Mouse (Mus musculus): ENCODE measurements around the gene Ccl25. TPM values are rescaled to one million over a fixed set of nuclear protein-coding genes. Genes with fewer than 3 reads are reported as not detected.

Gene Ccl25
- polyA plus RNA-seq, 1 experiment from 2014 or later = 17.8 TPM

DNA sequence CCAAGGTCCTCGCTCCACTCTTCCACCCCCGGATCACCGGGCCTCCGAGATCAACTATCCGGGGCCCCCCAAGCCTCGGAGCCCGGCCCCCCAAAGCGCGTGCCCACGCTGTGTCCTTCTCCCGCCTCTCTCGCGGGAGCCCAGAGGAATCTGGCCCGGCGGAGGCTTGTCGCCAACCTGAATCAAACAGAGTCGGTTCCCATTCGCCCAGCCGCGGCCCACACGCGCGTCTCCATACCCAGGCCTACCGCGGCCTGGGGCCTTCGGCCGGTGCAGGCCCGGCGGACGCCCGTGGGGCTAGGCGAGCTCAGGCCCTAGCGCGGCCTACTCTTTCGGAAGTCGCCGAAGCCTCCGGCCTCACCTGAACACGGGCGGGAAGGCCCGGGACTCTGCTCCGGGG, 485 bp upstream of the Ccl25 start:
- ATAC-seq (ENCODE audit: low FRiP score) (peak; percentile 78), DNase-seq (ENCODE audit: low spot score, missing footprints) (peak; percentile 93)
- Histone ChIP-seq H3K27ac (ENCODE audit: low read depth, low read length) (peak overlapping the region; percentile 81), H3K4me2 (peak overlapping the region; percentile 93), H3K27me3 (ENCODE audit: control insufficient read depth, insufficient read depth, low read length) (no peaks in the 10 kb centered on the region), H3K4me1 (ENCODE audit: control insufficient read depth, insufficient read depth, low read length) (peaks cover 17% of the 10 kb centered on the region), H3K4me3 (ENCODE audit: low read depth, low read length) (peak overlapping the region; percentile 98), H3K36me3 (ENCODE audit: control insufficient read depth, insufficient read depth, low read length) (peaks cover 7% of the 10 kb centered on the region; the same call in 1 of the 2 replicates), H3K9me3 (ENCODE audit: control insufficient read depth, low read length) (no peaks in the 10 kb centered on the region), H3K9ac (ENCODE audit: low read length) (peak overlapping the region; percentile 98)
- WGBS = 0% methylated on average over 42 of the region's 42 CpGs

GRCm38 (mm10) chr8:4325751-4326036, 684 bp downstream of the Ccl25 start:
- peaks cover 17% of the 10 kb centered on the region for H3K4me1 ChIP-seq (ENCODE audit: control insufficient read depth, insufficient read depth, low read length)
- H3K9me3 ChIP-seq (ENCODE audit: control insufficient read depth, low read length) = no peaks in the 10 kb centered on the region
- H3K4me3 ChIP-seq (ENCODE audit: low read depth, low read length) = peak overlapping the region; percentile 98
- H3K27ac ChIP-seq (ENCODE audit: low read depth, low read length) = peak overlapping the region; percentile 50; the same call in 1 of the 2 replicates
- ATAC-seq (ENCODE audit: low FRiP score) = no peak
- DNase-seq (ENCODE audit: low spot score, missing footprints) = no peak
- H3K4me2 ChIP-seq = peak overlapping the region; percentile 49
- H3K36me3 ChIP-seq (ENCODE audit: control insufficient read depth, insufficient read depth, low read length) = peaks cover 5% of the 10 kb centered on the region; the same call in 1 of the 2 replicates
- 49% methylated on average over 7 of the region's 7 CpGs for WGBS
- peak overlapping the region; percentile 98 for H3K9ac ChIP-seq (ENCODE audit: low read length)
- no peaks in the 10 kb centered on the region for H3K27me3 ChIP-seq (ENCODE audit: control insufficient read depth, insufficient read depth, low read length)

DNA sequence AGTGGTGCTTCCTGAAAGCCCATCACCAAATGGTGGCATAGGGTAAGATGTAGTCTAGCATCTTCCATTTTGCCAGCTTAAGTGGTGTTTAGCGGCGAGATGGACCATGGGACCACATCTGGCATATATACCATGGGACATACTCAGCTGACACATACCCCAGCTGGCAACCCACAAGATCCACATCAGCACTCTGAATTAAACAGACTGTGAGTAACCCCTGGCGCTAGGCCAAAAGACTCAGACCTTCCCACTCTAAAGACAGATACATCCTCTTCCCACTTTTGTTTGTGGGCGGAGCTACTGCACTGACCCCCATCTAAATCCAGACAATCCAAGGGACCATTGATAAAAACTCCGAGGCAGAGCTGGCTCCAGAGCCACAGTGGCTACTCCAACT, 4.0 kb downstream of the Ccl25 start:
- H3K9me3 ChIP-seq (ENCODE audit: control insufficient read depth, low read length) = no peaks in the 10 kb centered on the region
- ATAC-seq (ENCODE audit: low FRiP score) = no peak
- H3K27me3 ChIP-seq (ENCODE audit: control insufficient read depth, insufficient read depth, low read length) = no peaks in the 10 kb centered on the region
- H3K4me3 ChIP-seq (ENCODE audit: low read depth, low read length) = no peak overlapping the region
- WGBS = 93% methylated on average over 5 of the region's 5 CpGs
- H3K36me3 ChIP-seq (ENCODE audit: control insufficient read depth, insufficient read depth, low read length) = peaks cover 11% of the 10 kb centered on the region; the same call in 1 of the 2 replicates
- H3K27ac ChIP-seq (ENCODE audit: low read depth, low read length) = no peak overlapping the region
- H3K9ac ChIP-seq (ENCODE audit: low read length) = no peak overlapping the region
- peaks cover 3% of the 10 kb centered on the region for H3K4me1 ChIP-seq (ENCODE audit: control insufficient read depth, insufficient read depth, low read length)
- DNase-seq (ENCODE audit: low spot score, missing footprints) = no peak
- no peak overlapping the region for H3K4me2 ChIP-seq

- Histone ChIP-seq H3K9me3 (ENCODE audit: control insufficient read depth, low read length) (no peaks in the 10 kb centered on the region), H3K4me1 (ENCODE audit: control insufficient read depth, insufficient read depth, low read length) (no peaks in the 10 kb centered on the region), H3K4me2 (no peak overlapping the region), H3K4me3 (ENCODE audit: low read depth, low read length) (no peak overlapping the region), H3K36me3 (ENCODE audit: control insufficient read depth, insufficient read depth, low read length) (peaks cover 17% of the 10 kb centered on the region; the same call in 1 of the 2 replicates), H3K27me3 (ENCODE audit: control insufficient read depth, insufficient read depth, low read length) (no peaks in the 10 kb centered on the region), H3K9ac (ENCODE audit: low read length) (no peak overlapping the region), H3K27ac (ENCODE audit: low read depth, low read length) (no peak overlapping the region)
- ATAC-seq (ENCODE audit: low FRiP score) (no peak), DNase-seq (ENCODE audit: low spot score, missing footprints) (no peak)
- 100% methylated on average over 1 of the region's 1 CpGs for WGBS
Measured at GRCm38 (mm10) chr8:4333966-4334365, 9.0 kb downstream of the Ccl25 start.

DNA sequence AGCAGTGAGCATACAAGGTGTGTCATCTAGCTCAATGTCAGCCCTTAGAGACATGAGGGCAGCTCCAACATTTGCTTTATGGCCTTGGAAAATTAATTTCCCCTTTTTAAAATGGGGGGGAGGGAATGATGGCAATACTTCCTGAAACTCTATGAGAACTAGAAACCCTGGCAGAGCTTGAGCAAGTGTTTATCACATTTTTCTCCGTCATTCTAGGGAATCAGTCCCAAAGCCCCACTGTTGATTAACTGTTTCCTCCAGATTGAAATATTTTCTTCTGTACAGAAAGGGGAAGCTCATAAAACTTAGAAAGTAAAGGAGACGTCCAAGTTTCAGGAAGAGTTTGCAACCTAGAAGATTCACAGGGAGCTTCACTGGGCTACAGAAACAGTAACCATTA, 10.7 kb downstream of the Ccl25 start:
- Histone ChIP-seq H3K4me3 (ENCODE audit: low read depth, low read length) (no peak overlapping the region), H3K27me3 (ENCODE audit: control insufficient read depth, insufficient read depth, low read length) (no peaks in the 10 kb centered on the region), H3K4me2 (no peak overlapping the region), H3K9ac (ENCODE audit: low read length) (no peak overlapping the region), H3K36me3 (ENCODE audit: control insufficient read depth, insufficient read depth, low read length) (peaks cover 14% of the 10 kb centered on the region; the same call in 1 of the 2 replicates), H3K4me1 (ENCODE audit: control insufficient read depth, insufficient read depth, low read length) (no peaks in the 10 kb centered on the region), H3K9me3 (ENCODE audit: control insufficient read depth, low read length) (no peaks in the 10 kb centered on the region), H3K27ac (ENCODE audit: low read depth, low read length) (no peak overlapping the region)
- no peak for DNase-seq (ENCODE audit: low spot score, missing footprints)
- 94% methylated on average over 2 of the region's 2 CpGs for WGBS
- no peak for ATAC-seq (ENCODE audit: low FRiP score)

- no peak overlapping the region for H3K4me2 ChIP-seq
- peaks cover 4% of the 10 kb centered on the region; the same call in 1 of the 2 replicates for H3K36me3 ChIP-seq (ENCODE audit: control insufficient read depth, insufficient read depth, low read length)
- no peaks in the 10 kb centered on the region for H3K9me3 ChIP-seq (ENCODE audit: control insufficient read depth, low read length)
- H3K27me3 ChIP-seq (ENCODE audit: control insufficient read depth, insufficient read depth, low read length) = no peaks in the 10 kb centered on the region
- no peak for DNase-seq (ENCODE audit: low spot score, missing footprints)
- H3K4me3 ChIP-seq (ENCODE audit: low read depth, low read length) = no peak overlapping the region
- 87% methylated on average over 3 of the region's 3 CpGs for WGBS
- H3K4me1 ChIP-seq (ENCODE audit: control insufficient read depth, insufficient read depth, low read length) = no peaks in the 10 kb centered on the region
- no peak for ATAC-seq (ENCODE audit: low FRiP score)
- no peak overlapping the region for H3K9ac ChIP-seq (ENCODE audit: low read length)
- no peak overlapping the region for H3K27ac ChIP-seq (ENCODE audit: low read depth, low read length)
Measured at GRCm38 (mm10) chr8:4340207-4340606, 15.2 kb downstream of the Ccl25 start.

GRCm38 (mm10) chr8:4347661-4348060, 22.7 kb downstream of the Ccl25 start:
- no peak overlapping the region for H3K4me2 ChIP-seq
- no peak overlapping the region for H3K4me3 ChIP-seq (ENCODE audit: low read depth, low read length)
- no peaks in the 10 kb centered on the region for H3K9me3 ChIP-seq (ENCODE audit: control insufficient read depth, low read length)
- ATAC-seq (ENCODE audit: low FRiP score) (no peak), DNase-seq (ENCODE audit: low spot score, missing footprints) (no peak)
- H3K27ac ChIP-seq (ENCODE audit: low read depth, low read length) = no peak overlapping the region
- H3K9ac ChIP-seq (ENCODE audit: low read length) = no peak overlapping the region
- H3K36me3 ChIP-seq (ENCODE audit: control insufficient read depth, insufficient read depth, low read length) = no peaks in the 10 kb centered on the region
- no peaks in the 10 kb centered on the region for H3K4me1 ChIP-seq (ENCODE audit: control insufficient read depth, insufficient read depth, low read length)
- 75% methylated on average over 7 of the region's 7 CpGs for WGBS
- no peaks in the 10 kb centered on the region for H3K27me3 ChIP-seq (ENCODE audit: control insufficient read depth, insufficient read depth, low read length)

GRCm38 (mm10) chr8:4348275-4348674, 23.3 kb downstream of the Ccl25 start:
- Histone ChIP-seq H3K36me3 (ENCODE audit: control insufficient read depth, insufficient read depth, low read length) (no peaks in the 10 kb centered on the region), H3K4me1 (ENCODE audit: control insufficient read depth, insufficient read depth, low read length) (no peaks in the 10 kb centered on the region), H3K9me3 (ENCODE audit: control insufficient read depth, low read length) (no peaks in the 10 kb centered on the region), H3K9ac (ENCODE audit: low read length) (no peak overlapping the region), H3K27me3 (ENCODE audit: control insufficient read depth, insufficient read depth, low read length) (no peaks in the 10 kb centered on the region), H3K27ac (ENCODE audit: low read depth, low read length) (no peak overlapping the region), H3K4me3 (ENCODE audit: low read depth, low read length) (no peak overlapping the region), H3K4me2 (no peak overlapping the region)
- ATAC-seq (ENCODE audit: low FRiP score) (no peak), DNase-seq (ENCODE audit: low spot score, missing footprints) (no peak)
- 41% methylated on average over 12 of the region's 12 CpGs for WGBS

DNA sequence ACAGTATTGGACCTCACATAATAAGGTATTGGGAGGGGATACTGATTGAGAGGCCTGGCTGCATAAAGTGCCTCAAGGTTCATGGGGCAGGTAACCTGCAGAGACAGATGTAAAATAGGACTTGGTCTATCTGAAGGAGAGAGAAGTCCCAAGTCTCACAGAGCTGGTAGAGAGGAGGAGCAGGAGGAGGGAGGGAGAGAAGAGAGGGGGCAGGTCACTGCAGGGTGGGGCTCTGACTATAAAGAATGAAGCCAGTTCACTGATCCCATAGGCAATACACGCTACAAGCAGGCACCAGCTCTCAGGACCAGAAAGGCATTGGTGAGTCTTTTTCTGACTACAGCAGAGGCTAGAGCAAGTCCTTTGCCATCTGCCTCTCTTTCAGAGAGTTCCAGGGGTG, 24.3 kb downstream of the Ccl25 start:
- no peak overlapping the region for H3K4me3 ChIP-seq (ENCODE audit: low read depth, low read length)
- H3K9me3 ChIP-seq (ENCODE audit: control insufficient read depth, low read length) = no peaks in the 10 kb centered on the region
- H3K36me3 ChIP-seq (ENCODE audit: control insufficient read depth, insufficient read depth, low read length) = no peaks in the 10 kb centered on the region
- H3K4me2 ChIP-seq = no peak overlapping the region
- no peak overlapping the region for H3K9ac ChIP-seq (ENCODE audit: low read length)
- H3K27me3 ChIP-seq (ENCODE audit: control insufficient read depth, insufficient read depth, low read length) = no peaks in the 10 kb centered on the region
- no peak for ATAC-seq (ENCODE audit: low FRiP score)
- no peaks in the 10 kb centered on the region for H3K4me1 ChIP-seq (ENCODE audit: control insufficient read depth, insufficient read depth, low read length)
- WGBS = 82% methylated on average over 1 of the region's 1 CpGs
- DNase-seq (ENCODE audit: low spot score, missing footprints) = no peak
- no peak overlapping the region for H3K27ac ChIP-seq (ENCODE audit: low read depth, low read length)

DNA sequence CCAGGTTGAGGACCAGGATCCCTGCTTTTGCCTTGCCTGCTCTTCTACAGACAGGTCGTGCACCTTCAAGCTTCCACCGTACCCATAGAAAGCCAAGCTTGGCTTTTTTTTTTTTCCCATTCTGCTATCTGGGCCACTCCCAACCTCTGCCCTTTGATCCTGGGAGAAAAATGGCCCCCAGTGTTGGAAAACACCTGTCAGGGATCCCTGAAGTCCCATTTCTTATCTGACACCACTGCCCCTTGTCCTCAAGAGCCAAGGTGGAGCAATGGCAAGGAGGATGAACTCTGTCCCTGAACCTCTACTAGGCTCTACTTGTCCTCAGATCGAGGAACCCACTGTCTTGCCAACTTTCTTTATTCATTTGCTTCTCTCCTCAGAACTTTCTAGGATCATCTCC, 25.6 kb downstream of the Ccl25 start:
- no peak for ATAC-seq (ENCODE audit: low FRiP score)
- H3K4me2 ChIP-seq = no peak overlapping the region
- 92% methylated on average over 3 of the region's 3 CpGs for WGBS

More for the DNA sequence above, 25.6 kb downstream of the Ccl25 start:
- H3K9ac ChIP-seq (ENCODE audit: low read length) = no peak overlapping the region
- no peaks in the 10 kb centered on the region for H3K4me1 ChIP-seq (ENCODE audit: control insufficient read depth, insufficient read depth, low read length)
- no peaks in the 10 kb centered on the region for H3K36me3 ChIP-seq (ENCODE audit: control insufficient read depth, insufficient read depth, low read length)
- no peak overlapping the region for H3K4me3 ChIP-seq (ENCODE audit: low read depth, low read length)
- H3K27me3 ChIP-seq (ENCODE audit: control insufficient read depth, insufficient read depth, low read length) = no peaks in the 10 kb centered on the region
- DNase-seq (ENCODE audit: low spot score, missing footprints) = no peak
- H3K27ac ChIP-seq (ENCODE audit: low read depth, low read length) = no peak overlapping the region
- H3K9me3 ChIP-seq (ENCODE audit: control insufficient read depth, low read length) = no peaks in the 10 kb centered on the region

All from midbrain, embryonic 11.5 days (tissue).